Mouse (Mus musculus) liver, embryonic 12.5 days (tissue): Measurements from ENCODE around the gene Olfr282. TPM values are rescaled to one million over a fixed set of nuclear protein-coding genes. Genes with fewer than 3 reads are reported as not detected.

Experiments used
- ATAC-seq: fragments of 200-750 bp; cut with Nextera tagmentation; 2 replicates; pipeline ENCODE4 v1.8.0; 2017; ENCODE audit warnings: moderate number of reproducible peaks, mild to moderate bottlenecking, moderate library complexity
- H3K27ac ChIP-seq: fragments of 300-500 bp; sonication (generic); 2 replicates; pipeline ENCODE4 v1.5.1; 2016; ENCODE audit warnings: mild to moderate bottlenecking
- H3K27me3 ChIP-seq: fragments of 300-500 bp; sonication (generic); replicated peaks from 2 replicates; pipeline ENCODE4 v1.6.1; 2016; ENCODE audit warnings: mild to moderate bottlenecking, moderate library complexity
- H3K36me3 ChIP-seq: fragments of 300-500 bp; sonication (generic); 2 replicates; pipeline ENCODE4 v1.6.1; 2016; ENCODE audit warnings: mild to moderate bottlenecking, moderate library complexity
- H3K4me1 ChIP-seq: fragments of 300-500 bp; sonication (generic); 2 replicates; pipeline ENCODE4 v1.6.1; 2016
- H3K4me2 ChIP-seq: fragments of 300-500 bp; sonication (generic); 2 replicates; pipeline ENCODE4 v1.6.1; 2016; ENCODE audit warnings: mild to moderate bottlenecking, moderate library complexity
- H3K4me3 ChIP-seq: fragments of 300-500 bp; sonication (generic); 2 replicates; pipeline ENCODE4 v1.5.1; 2016; ENCODE audit warnings: mild to moderate bottlenecking, moderate library complexity
- H3K9ac ChIP-seq: fragments of 300-500 bp; sonication (generic); 2 replicates; pipeline ENCODE4 v1.6.1; 2016; ENCODE audit warnings: mild to moderate bottlenecking, moderate library complexity
- H3K9me3 ChIP-seq: fragments of 300-500 bp; sonication (generic); replicated peaks from 2 replicates; pipeline ENCODE4 v1.6.1; 2016; ENCODE audit warnings: mild to moderate bottlenecking, moderate library complexity
- WGBS: fragments of 180-500 bp; shearing (Covaris S2); methylation state at CpG from one replicate; pipeline ENCODE4 v1.1.7; 2016; ENCODE audit not compliant: insufficient replicate concordance; 5-methylcytosine and 5-hydroxymethylcytosine counted together
- polyA plus RNA-seq: library from polyadenylated mRNA; unstranded; fragments of >200 nt; fragmentation: Nextera tagmentation; extraction: Ambion mirVana; gene quantifications from 2 replicates; pipeline ENCODE4 v1.2.1, GENCODE M21; 2016

The Olfr282 gene
- polyA plus RNA-seq, 1 experiment from 2014 or later: not detected

GRCm38 (mm10) chr15:98479568-98480102 is 48.6 kb downstream of the Olfr282 start:
- Histone ChIP-seq H3K4me1 (no peaks in the 10 kb centered on the region), H3K9ac (no peak overlapping the region), H3K27me3 (0 out of 2 replicates have a peak, but pooled peaks cover 5% of the 10 kb centered on the region), H3K27ac (no peak overlapping the region), H3K4me3 (no peak overlapping the region), H3K9me3 (no peaks in the 10 kb centered on the region), H3K36me3 (no peaks in the 10 kb centered on the region), H3K4me2 (no peak overlapping the region)
- WGBS: 53% methylated on average over 7 of the region's 7 CpGs
- ATAC-seq: no peak

GRCm38 (mm10) chr15:98482701-98483100 is 51.7 kb downstream of the Olfr282 start, which contains the start of gene Lalba:
TSS of gene Lalba (minus strand) at chr15:98482721.
- no peaks in the 10 kb centered on the region for H3K36me3 ChIP-seq
- no peak within 1 kb of the TSS for H3K9ac ChIP-seq
- no peaks in the 10 kb centered on the region for H3K9me3 ChIP-seq
- 0 out of 2 replicates have a peak, but pooled peaks cover 5% of the 10 kb centered on the region for H3K27me3 ChIP-seq
- no peak within 1 kb of the TSS for H3K4me2 ChIP-seq
- H3K27ac ChIP-seq: no peak within 1 kb of the TSS
- no peak for ATAC-seq
- no peak within 1 kb of the TSS for H3K4me3 ChIP-seq
- WGBS: 43% methylated on average over 3 of the region's 3 CpGs
- H3K4me1 ChIP-seq: no peaks in the 10 kb centered on the region

- Histone ChIP-seq H3K4me2 (no peak overlapping the region), H3K9ac (no peak overlapping the region), H3K27me3 (0 out of 2 replicates have a peak, but pooled peaks cover 3% of the 10 kb centered on the region), H3K4me1 (no peaks in the 10 kb centered on the region), H3K36me3 (no peaks in the 10 kb centered on the region), H3K4me3 (no peak overlapping the region), H3K9me3 (no peaks in the 10 kb centered on the region; the same call in 1 of the 2 replicates), H3K27ac (no peak overlapping the region; the same call in 1 of the 2 replicates)
- 47% methylated on average over 18 of the region's 18 CpGs for WGBS
- ATAC-seq: no peak
Measured at GRCm38 (mm10) chr15:98483907-98484886, 53.2 kb downstream of the Olfr282 start.

- 71% methylated on average over 8 of the region's 8 CpGs for WGBS
- Histone ChIP-seq H3K4me3 (no peak overlapping the region), H3K27me3 (no peaks in the 10 kb centered on the region), H3K4me2 (no peak overlapping the region), H3K36me3 (no peaks in the 10 kb centered on the region), H3K27ac (no peak overlapping the region), H3K4me1 (no peaks in the 10 kb centered on the region), H3K9me3 (no peaks in the 10 kb centered on the region; the same call in 1 of the 2 replicates), H3K9ac (no peak overlapping the region)
- no peak for ATAC-seq
Measured at GRCm38 (mm10) chr15:98486433-98487021, 55.5 kb downstream of the Olfr282 start.

Other genes with a start within 250 kb of the Olfr282 start
- not detected in 2 replicates for gene Olfr288, start 235.7 kb upstream of the Olfr282 start, polyA plus RNA-seq
- not detected in 2 replicates for gene Gm44579, start 210.2 kb upstream of the Olfr282 start, polyA plus RNA-seq
- not detected in 2 replicates for gene Olfr287, start 210.2 kb upstream of the Olfr282 start, polyA plus RNA-seq
- not detected in 2 replicates for gene Olfr286, start 196.8 kb upstream of the Olfr282 start, polyA plus RNA-seq
- gene H1fnt, start 173.9 kb upstream of the Olfr282 start, polyA plus RNA-seq: not detected in 2 replicates
- gene Zfp641, start 135.1 kb upstream of the Olfr282 start, polyA plus RNA-seq: 0.20 TPM in 1 of 2 replicates, not detected in the other
- gene Olfr285, start 113.9 kb upstream of the Olfr282 start, polyA plus RNA-seq: not detected in 2 replicates
- not detected in 2 replicates for gene Olfr284, start 90.2 kb upstream of the Olfr282 start, polyA plus RNA-seq
- gene Olfr283, start 50.3 kb upstream of the Olfr282 start, polyA plus RNA-seq: not detected in 2 replicates
- not detected in 2 replicates for gene Olfr281, start 21.4 kb downstream of the Olfr282 start, polyA plus RNA-seq
- not detected in 2 replicates for gene OR5BS1P, start 38.7 kb downstream of the Olfr282 start, polyA plus RNA-seq
- not detected in 2 replicates for gene Lalba, start 51.5 kb downstream of the Olfr282 start, polyA plus RNA-seq
- gene Olfr279, start 61.2 kb downstream of the Olfr282 start, polyA plus RNA-seq: not detected in 2 replicates
- 78.4 and 78.5 TPM in 2 replicates for gene Kansl2, start 103.0 kb downstream of the Olfr282 start, polyA plus RNA-seq
- gene Ccnt1, start 139.7 kb downstream of the Olfr282 start, polyA plus RNA-seq: 34.4 and 35.5 TPM in 2 replicates
- gene 4930415O20Rik, start 139.8 kb downstream of the Olfr282 start, polyA plus RNA-seq: not detected in 2 replicates
- 9.7 and 10.2 TPM in 2 replicates for gene Adcy6, start 178.9 kb downstream of the Olfr282 start, polyA plus RNA-seq
- gene Cacnb3, start 199.6 kb downstream of the Olfr282 start, polyA plus RNA-seq: 3.8 and 4.9 TPM in 2 replicates
- gene Ddx23, start 231.7 kb downstream of the Olfr282 start, polyA plus RNA-seq: 15.9 and 16.2 TPM in 2 replicates
- 0.30 and 0.50 TPM in 2 replicates for gene Rnd1, start 246.2 kb downstream of the Olfr282 start, polyA plus RNA-seq